Mouse (Mus musculus) neutrophil, adult 65 days (primary cell): ENCODE measurements around the gene Cds2. TPM values are rescaled to one million over a fixed set of nuclear protein-coding genes. Genes with fewer than 3 reads are reported as not detected.

ENCODE experiments used
- total RNA-seq: library from RNA; stranded (reverse); gene quantifications from 2 replicates; pipeline ENCODE4 v1.2.4, GENCODE M21; 2023

Cds2 gene
- total RNA-seq, result 123 and 161 TPM in 2 replicates

DNA sequence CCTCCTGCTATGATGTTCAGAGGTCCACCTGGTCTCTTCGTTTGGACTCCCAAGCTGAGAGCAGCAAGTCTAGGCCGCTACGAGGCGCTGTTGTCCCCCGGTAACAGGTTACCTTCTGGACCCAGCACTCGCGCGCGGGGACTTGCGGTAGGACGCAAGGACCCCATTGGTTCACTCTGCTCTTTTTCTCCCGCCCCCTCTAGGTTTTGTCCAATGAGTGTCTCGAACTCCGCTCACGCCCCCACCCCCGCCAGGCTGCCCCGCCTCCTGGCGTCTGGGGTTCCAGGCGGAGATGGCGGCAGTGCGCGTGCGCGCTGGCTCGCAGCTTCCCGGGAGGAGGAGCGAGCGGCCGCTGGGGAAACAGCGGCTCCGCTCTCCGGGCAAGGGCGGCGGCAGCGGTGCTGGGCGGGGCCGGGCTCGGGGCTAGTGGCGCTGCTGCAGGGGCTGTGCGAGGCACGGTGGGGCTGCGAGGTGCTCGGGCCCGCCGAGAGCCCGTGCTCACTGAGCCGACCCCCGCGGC is at the start of gene Cds2:
TSS of gene Cds2 (plus strand) at position 270 of the 520 bp plus-strand sequence.

DNA sequence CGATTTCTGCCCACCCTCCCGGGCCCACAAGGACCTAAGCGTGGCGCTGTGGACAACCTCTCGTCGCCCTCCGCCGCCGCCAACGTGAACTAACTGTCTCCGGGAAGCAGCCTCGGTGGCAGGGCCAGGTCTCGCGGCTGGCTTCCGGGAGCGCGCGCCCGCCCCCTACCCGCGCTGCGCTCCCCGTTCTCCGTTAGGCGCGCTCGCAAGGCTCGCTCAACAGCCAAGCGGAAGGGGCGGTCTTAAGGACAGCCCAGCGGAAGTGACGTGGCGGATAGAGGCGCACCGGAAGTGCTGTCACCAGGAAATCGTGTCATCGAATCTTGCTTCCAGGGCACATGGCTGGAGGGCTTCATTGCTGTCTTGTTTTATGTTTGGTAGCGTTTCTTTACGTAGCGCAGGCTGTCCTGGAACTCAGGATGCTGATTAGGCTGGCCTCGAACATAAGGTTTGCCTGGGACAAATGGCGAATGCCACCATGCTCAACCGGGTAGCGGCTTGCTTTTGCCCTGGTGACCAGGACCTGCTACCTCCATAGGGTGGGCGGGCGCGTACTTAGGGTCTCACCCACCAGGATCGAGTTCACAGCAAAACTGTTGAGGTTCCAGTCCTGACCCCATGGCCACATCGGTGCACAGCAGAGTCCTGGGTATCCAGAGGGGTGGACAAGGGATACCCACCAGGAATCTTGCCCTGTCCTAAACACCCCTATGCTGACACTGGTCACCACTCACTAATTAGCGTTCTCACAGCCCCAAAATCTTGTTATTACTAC is 15.2 kb upstream of the Cds2 start, which contains the start of gene Tmem230:
TSS of gene Tmem230 (minus strand) at position 269 of the 775 bp plus-strand sequence.

DNA sequence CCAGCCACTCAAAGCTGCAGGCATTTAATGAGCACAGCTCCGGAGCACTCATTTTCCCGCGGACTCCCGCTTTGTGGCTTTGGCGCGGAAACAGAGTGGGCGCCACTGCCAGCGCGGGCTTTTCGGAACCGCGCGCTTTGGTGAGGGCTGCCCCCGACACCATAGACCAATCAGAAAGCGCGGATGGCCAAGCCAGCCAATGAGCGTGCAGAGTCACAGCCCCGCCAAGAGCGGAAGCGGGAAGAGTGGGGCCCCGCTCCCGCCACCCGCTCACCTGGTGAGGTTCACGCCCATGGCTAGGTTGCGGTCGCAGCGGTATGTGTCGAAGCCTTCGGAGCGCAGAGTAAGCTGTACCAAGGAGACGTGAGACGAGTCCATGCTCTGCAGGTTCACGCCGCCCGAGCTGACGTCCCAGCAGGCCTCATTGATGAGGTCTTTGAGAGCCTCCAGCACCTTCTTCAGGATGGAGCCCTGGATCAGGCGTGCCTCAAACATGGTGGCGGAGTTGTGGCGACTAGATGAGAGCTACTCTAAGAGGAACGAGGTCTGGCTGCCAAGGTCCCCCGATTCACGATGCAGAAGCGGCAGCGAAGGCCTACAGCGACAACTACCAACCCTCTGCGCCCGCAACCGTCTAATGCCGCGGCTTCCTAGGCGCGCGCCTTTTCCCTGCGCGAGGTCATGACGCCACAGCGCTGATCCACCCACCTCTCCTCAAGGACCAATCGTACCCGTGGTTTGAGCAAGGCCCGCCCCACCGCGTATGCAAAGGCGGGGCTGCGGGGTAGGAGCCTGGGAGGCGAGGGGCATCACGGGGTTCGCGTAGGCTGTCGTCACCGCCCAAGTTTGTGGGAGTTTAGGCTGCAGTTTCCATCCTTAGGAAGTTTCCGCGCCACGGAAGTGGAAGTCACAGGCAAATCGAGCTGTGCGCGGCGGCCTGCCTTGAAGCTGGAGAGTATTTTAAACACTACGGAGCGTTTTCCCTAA is 10.1 kb upstream of the Cds2 start, which contains the start of gene Pcna:
TSS of gene Pcna (minus strand) at position 773 of the 987 bp plus-strand sequence.

Other genes with a start within 250 kb of the Cds2 start
- 129 and 134 TPM in 2 replicates for gene Rassf2, start 232.9 kb upstream of the Cds2 start, total RNA-seq
- 16.6 and 25.3 TPM in 2 replicates for gene Slc23a2, start 118.0 kb upstream of the Cds2 start, total RNA-seq
- 13.9 and 17.0 TPM in 2 replicates for gene Tmem230, start 15.3 kb upstream of the Cds2 start, total RNA-seq
- gene Pcna, start 9.8 kb upstream of the Cds2 start, total RNA-seq, result 200 and 210 TPM in 2 replicates
- not detected in 2 replicates for gene Prokr2, start 122.3 kb downstream of the Cds2 start, total RNA-seq